Comparison of ENCODE assay signal across 18 mouse cellular contexts in the genomic region with DNA sequence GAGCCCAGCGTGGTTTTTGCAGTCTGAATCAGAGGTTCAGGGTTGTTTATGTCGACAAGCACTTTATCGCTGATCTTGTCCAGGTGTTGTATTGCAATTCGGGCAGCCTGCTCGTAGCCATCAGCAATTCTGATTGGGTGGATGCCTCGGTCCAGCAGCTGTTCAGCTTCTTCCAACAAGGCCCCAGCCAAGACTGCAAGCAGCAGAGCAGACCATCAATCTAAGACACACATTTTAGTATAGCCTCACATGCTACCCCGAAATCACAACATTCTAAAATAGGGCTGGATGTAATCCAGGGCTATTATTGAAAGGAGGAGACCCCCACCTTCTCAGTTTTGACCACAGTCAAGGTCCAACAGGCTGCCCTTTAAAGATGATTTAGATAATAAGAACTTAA. TPM values are rescaled to one million over a fixed set of nuclear protein-coding genes. Genes with fewer than 3 reads are reported as not detected.
DNase-seq lines count a peak whose midpoint lies in the region; ATAC-seq and TF ChIP-seq lines count a peak whose summit lies in the region.
"Had no signal": no experiment of that assay in that cellular context is flagged by ENCODE, and none has a peak within 500 bp of the region (broad histone marks: within the 10 kb centered on the region; RNA-seq: fewer than 3 reads in every experiment).

No protein-coding gene starts in this region.

- H3K27me3 ChIP-seq in kidney, postnatal 0 days (ENCODE audit: insufficient read depth, low read length): no peaks in the 10 kb centered on the region
- H3K27me3 ChIP-seq in kidney, adult 2 months (replicated peaks; ENCODE audit: control insufficient read depth, insufficient read depth, low read length): no peaks in the 10 kb centered on the region
- no peaks in the 10 kb centered on the region for H3K27me3 ChIP-seq in lung, postnatal 0 days (replicated peaks; ENCODE audit: insufficient read depth, low read length)
- H3K27me3 ChIP-seq: embryonic facial prominence, embryonic 12.5 days; forebrain, embryonic 15.5 days; heart, embryonic 13.5 days had no signal

- ATAC-seq in kidney, postnatal 0 days (replicated peaks; ENCODE audit: low FRiP score, low read depth): peak; percentile 54; the same call in 1 of the 2 replicates
- peak; percentile 26; the same call in 1 of the 2 replicates for ATAC-seq in lung, postnatal 0 days
- ATAC-seq: forebrain, embryonic 15.5 days had no signal

- H3K9ac ChIP-seq in kidney, postnatal 0 days (ENCODE audit: low read depth, low read length): no peak overlapping the region
- H3K9ac ChIP-seq in lung, postnatal 0 days (replicated peaks; ENCODE audit: low read depth): no peak overlapping the region
- H3K9ac ChIP-seq: embryonic facial prominence, embryonic 12.5 days; forebrain, embryonic 15.5 days; heart, embryonic 13.5 days had no signal

- TF ChIP-seq POLR2A in kidney, adult 2 months (IDR thresholded peaks at IDR 0.05; ENCODE audit: low read depth, low read length): no peak

- TF ChIP-seq EP300 in lung, postnatal 0 days (IDR thresholded peaks at IDR 0.05): no peak

- peak; percentile 19 for DNase-seq in gastrocnemius, postnatal 25 days
- DNase-seq in gastrocnemius, adult 8-10 months (ENCODE audit: low spot score in 2 of 2): no peak
- DNase-seq in kidney, postnatal 0 days (ENCODE audit: low spot score): peak; percentile 84
- DNase-seq in kidney, adult 2 months: no peak
- no peak for DNase-seq in lung, postnatal 0 days (ENCODE audit: low spot score)
- DNase-seq in lung, postnatal 36 days: no peak
- peak; percentile 53 for DNase-seq in skeletal muscle tissue, adult 2 months (ENCODE audit: low read depth, low spot score)
- DNase-seq in adipocyte (ENCODE audit: low spot score): no peak
- DNase-seq: adrenal gland, postnatal 14 days; cerebellum, adult 11-12 months; cerebellum, adult 9-10 months; cerebellum, postnatal 25 days; gastrocnemius, postnatal 36 days; heart, adult 11 months; heart, postnatal 36 days had no signal

- H3K9me3 ChIP-seq in kidney, postnatal 0 days (replicated peaks; ENCODE audit: low read length): no peaks in the 10 kb centered on the region
- H3K9me3 ChIP-seq in lung, postnatal 0 days (ENCODE audit: low read length): no peaks in the 10 kb centered on the region
- H3K9me3 ChIP-seq: embryonic facial prominence, embryonic 12.5 days; forebrain, embryonic 15.5 days; heart, embryonic 13.5 days had no signal

- WGBS in kidney, postnatal 0 days: 60% methylated on average over 7 of the region's 7 CpGs
- 66% methylated on average over 7 of the region's 7 CpGs for WGBS in kidney, adult 2 months
- WGBS in lung, postnatal 0 days: 64% methylated on average over 7 of the region's 7 CpGs

- peaks cover 8% of the 10 kb centered on the region for H3K4me1 ChIP-seq in kidney, postnatal 0 days (replicated peaks; ENCODE audit: insufficient read depth, low read length)
- peaks cover 5% of the 10 kb centered on the region; the same call in 1 of the 2 replicates for H3K4me1 ChIP-seq in kidney, adult 2 months (ENCODE audit: control insufficient read depth, insufficient read depth, low read length)
- H3K4me1 ChIP-seq in lung, postnatal 0 days (ENCODE audit: insufficient read depth, low read depth, low read length): peaks cover 2% of the 10 kb centered on the region; the same call in 1 of the 2 replicates

- H3K27ac ChIP-seq in kidney, postnatal 0 days: no peak overlapping the region
- H3K27ac ChIP-seq in kidney, adult 2 months (ENCODE audit: insufficient read depth, low read depth, low read length): no peak overlapping the region
- H3K27ac ChIP-seq in lung, postnatal 0 days (ENCODE audit: low read length): no peak overlapping the region
- H3K27ac ChIP-seq: embryonic facial prominence, embryonic 12.5 days; forebrain, embryonic 15.5 days; heart, embryonic 13.5 days had no signal

- no peak overlapping the region for H3K4me2 ChIP-seq in kidney, postnatal 0 days (ENCODE audit: low read length)
- H3K4me2 ChIP-seq in lung, postnatal 0 days (replicated peaks; ENCODE audit: low read depth, low read length): no peak overlapping the region
- H3K4me2 ChIP-seq: embryonic facial prominence, embryonic 12.5 days; forebrain, embryonic 15.5 days; heart, embryonic 13.5 days had no signal

- peaks cover 54% of the 10 kb centered on the region for H3K36me3 ChIP-seq in kidney, postnatal 0 days (ENCODE audit: insufficient read depth, low read length)
- peaks cover 5% of the 10 kb centered on the region for H3K36me3 ChIP-seq in kidney, adult 2 months (ENCODE audit: control insufficient read depth, insufficient read depth, low read length)
- peaks cover 41% of the 10 kb centered on the region; the same call in 1 of the 2 replicates for H3K36me3 ChIP-seq in lung, postnatal 0 days (ENCODE audit: insufficient read depth, low read length)

- TF ChIP-seq CTCF in kidney, postnatal 0 days (IDR thresholded peaks at IDR 0.05; ENCODE audit: low read depth): no peak
- TF ChIP-seq CTCF in kidney, adult 2 months (conservative IDR thresholded peaks at IDR 0.05; ENCODE audit: insufficient read depth, insufficient read length, low read depth, low read length): no peak
- no peak for TF ChIP-seq CTCF in lung, postnatal 0 days (IDR thresholded peaks at IDR 0.05)

- H3K4me3 ChIP-seq in kidney, postnatal 0 days (replicated peaks; ENCODE audit: low read depth, low read length): no peak overlapping the region
- no peak overlapping the region for H3K4me3 ChIP-seq in kidney, adult 2 months (ENCODE audit: insufficient read depth, low read depth, low read length)
- no peak overlapping the region for H3K4me3 ChIP-seq in lung, postnatal 0 days (ENCODE audit: low read depth, low read length)
- H3K4me3 ChIP-seq: embryonic facial prominence, embryonic 12.5 days; forebrain, embryonic 15.5 days; heart, embryonic 13.5 days had no signal

RNA-seq across cellular contexts. Expression of a gene that starts 6.0 kb away (rescaled TPM):
- total RNA-seq in gastrocnemius, postnatal 25 days (2021): 100 to 1,000 TPM; 126 to 130 TPM
- 100 to 1,000 TPM; 110 to 120 (median 115) TPM for total RNA-seq in gastrocnemius, adult 8-10 months (2022)
- 429 and 450 TPM in 2 replicates for polyA plus RNA-seq in kidney, postnatal 0 days (2015; fragmentation: Nextera tagmentation; extraction: Ambion mirVana)
- polyA plus RNA-seq in kidney, adult 2 months (2012; rRNA removed): 87.3 and 102 TPM in 2 replicates
- 211 and 225 TPM in 2 replicates for polyA plus RNA-seq in lung, postnatal 0 days (2015; fragmentation: Nextera tagmentation; extraction: Ambion mirVana)

RNA-seq across cellular contexts. Expression of a gene that starts 6.0 kb away (rescaled TPM):
- 10 to 100 TPM; 10.8 to 14.4 TPM for total RNA-seq in gastrocnemius, postnatal 25 days (2021)
- total RNA-seq in gastrocnemius, adult 8-10 months (2022): 10 to 100 TPM; 11.9 to 14.9 (median 12.8) TPM
- polyA plus RNA-seq in kidney, postnatal 0 days (2015; fragmentation: Nextera tagmentation; extraction: Ambion mirVana): 14.6 and 15.5 TPM in 2 replicates
- polyA plus RNA-seq in kidney, adult 2 months (2012; rRNA removed): 10.8 and 13.6 TPM in 2 replicates
- 9.8 and 14.0 TPM in 2 replicates for polyA plus RNA-seq in lung, postnatal 0 days (2015; fragmentation: Nextera tagmentation; extraction: Ambion mirVana)

RNA-seq across cellular contexts. Expression of a gene that starts 30.5 kb away (rescaled TPM):
- total RNA-seq in gastrocnemius, postnatal 25 days (2021): 10 to 100 TPM; 37.7 to 38.5 TPM
- total RNA-seq in gastrocnemius, adult 8-10 months (2022): 10 to 100 TPM; 47.6 to 59.9 (median 49.6) TPM
- polyA plus RNA-seq in kidney, postnatal 0 days (2015; fragmentation: Nextera tagmentation; extraction: Ambion mirVana): 60.0 and 66.9 TPM in 2 replicates
- polyA plus RNA-seq in kidney, adult 2 months (2012; rRNA removed): 343 and 361 TPM in 2 replicates
- 12.2 and 13.5 TPM in 2 replicates for polyA plus RNA-seq in lung, postnatal 0 days (2015; fragmentation: Nextera tagmentation; extraction: Ambion mirVana)

Comparison
In these comparisons a context has a peak if more than half of its experiments do, and no peak if none do; other contexts are left out.
1. DNase-seq: peak in gastrocnemius, postnatal 25 days (single experiment), kidney, postnatal 0 days (single experiment) and skeletal muscle tissue, adult 2 months (single experiment); none in gastrocnemius, adult 8-10 months (0 of 2), kidney, adult 2 months (single experiment), lung, postnatal 0 days (single experiment), lung, postnatal 36 days (single experiment) and adipocyte (single experiment).